Mouse (Mus musculus): ENCODE data around the gene Il4ra.

Gene Il4ra

GRCm38 (mm10) chr7:125551766-125552709 is at the start of gene Il4ra:
Gene Il4ra (plus strand): TSS chr7:125552120.
- DNase-seq (ENCODE audit: low spot score), result peak; percentile 92

GRCm38 (mm10) chr7:125503374-125504092 is 48.4 kb upstream of the Il4ra start:
- DNase-seq (ENCODE audit: low spot score), result no peak

GRCm38 (mm10) chr7:125504618-125505017 is 47.3 kb upstream of the Il4ra start:
- no peak for DNase-seq (ENCODE audit: low spot score)

DNA sequence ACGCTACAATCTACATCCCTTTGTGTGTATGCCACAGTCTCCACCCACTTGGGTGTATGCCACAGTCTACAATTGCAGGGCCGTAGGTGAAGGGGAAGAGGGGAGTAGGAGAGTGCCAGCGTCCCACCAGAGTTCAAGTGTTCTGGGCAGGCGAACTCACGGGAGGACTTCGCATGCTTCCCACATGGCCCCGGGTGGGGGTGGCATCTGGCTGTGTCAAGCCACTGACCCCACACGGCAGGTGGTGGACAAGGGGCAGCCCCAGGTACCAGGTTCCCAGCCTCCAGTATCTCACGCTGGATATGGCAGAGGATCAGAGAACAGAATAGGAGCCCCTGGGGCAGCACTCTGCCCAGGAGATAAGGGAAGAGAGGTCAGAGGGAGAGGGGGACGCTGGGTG is 46.4 kb upstream of the Il4ra start:
- DNase-seq (ENCODE audit: low spot score), result no peak

DNA sequence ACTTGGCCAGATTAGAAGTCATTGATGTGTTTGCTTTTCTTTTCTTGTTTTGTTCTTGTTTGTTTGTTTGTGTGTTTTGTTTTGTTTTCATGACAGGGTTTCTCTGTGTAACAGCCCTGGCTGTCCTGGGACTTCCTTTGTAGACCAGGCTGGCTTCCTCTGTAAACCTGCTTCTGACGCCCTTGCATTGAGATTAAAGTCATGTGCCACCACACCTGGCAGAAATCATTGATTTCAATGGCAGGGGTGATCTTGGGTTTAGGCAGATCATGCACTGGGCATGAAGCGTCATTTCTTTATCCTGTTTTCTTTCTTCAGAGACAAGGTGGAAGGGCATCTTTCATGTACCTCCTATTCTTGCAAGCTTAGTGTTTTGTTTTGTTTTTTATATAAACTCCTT is 44.6 kb upstream of the Il4ra start:
- peak; percentile 86 for DNase-seq (ENCODE audit: low spot score)

- peak; percentile 37 for DNase-seq (ENCODE audit: low spot score)
Measured at GRCm38 (mm10) chr7:125511432-125511831, 40.5 kb upstream of the Il4ra start.

DNA sequence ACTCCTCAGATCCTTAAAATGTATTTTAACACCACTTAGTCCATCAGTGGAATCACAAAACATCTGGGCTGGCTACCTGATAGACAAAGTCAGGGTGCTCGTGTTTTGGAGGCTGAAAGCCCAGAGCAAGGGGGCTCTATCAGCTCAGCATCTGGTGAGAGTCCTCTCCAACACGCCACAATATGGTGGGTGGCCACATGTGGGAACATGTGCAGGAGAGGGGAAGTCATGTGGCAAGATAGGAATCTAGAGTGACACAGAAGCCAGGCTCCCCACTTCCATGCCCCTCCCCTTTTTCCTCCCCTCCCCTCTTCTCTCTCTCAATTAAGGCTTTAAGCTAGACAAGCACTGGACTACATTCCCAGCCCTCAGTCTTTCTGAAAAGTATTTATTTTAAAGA is 40.1 kb upstream of the Il4ra start:
- DNase-seq (ENCODE audit: low spot score), result peak; percentile 39

- DNase-seq (ENCODE audit: low spot score), result no peak
Measured at GRCm38 (mm10) chr7:125515081-125515853, 36.7 kb upstream of the Il4ra start.

- no peak for DNase-seq (ENCODE audit: low spot score)
Measured at GRCm38 (mm10) chr7:125516723-125517122, 35.2 kb upstream of the Il4ra start.

DNA sequence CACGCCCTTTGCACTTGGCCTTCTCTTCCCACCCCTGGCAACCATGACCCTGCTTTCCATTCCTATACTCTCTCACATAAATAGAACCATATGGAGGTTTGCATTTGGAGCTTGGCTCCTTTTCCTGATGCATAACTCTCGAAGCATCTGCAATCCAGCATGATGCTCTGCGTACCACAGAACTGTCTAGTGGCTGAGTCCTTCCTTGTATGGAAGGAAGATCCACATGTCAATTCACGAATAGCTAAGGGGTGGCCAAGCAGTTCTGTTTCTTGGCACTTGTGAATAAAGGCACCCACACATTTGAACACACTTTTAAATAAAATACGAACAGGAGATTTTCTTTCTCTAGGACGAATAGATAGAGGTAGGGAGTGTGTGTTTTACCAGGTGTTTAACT is 34.5 kb upstream of the Il4ra start:
- DNase-seq (ENCODE audit: low spot score), result no peak

GRCm38 (mm10) chr7:125519715-125520114 is 32.2 kb upstream of the Il4ra start:
- DNase-seq (ENCODE audit: low spot score), result no peak

GRCm38 (mm10) chr7:125523051-125523450 is 28.9 kb upstream of the Il4ra start:
- DNase-seq (ENCODE audit: low spot score), result no peak

- DNase-seq (ENCODE audit: low spot score), result no peak
Measured at GRCm38 (mm10) chr7:125527186-125527585, 24.7 kb upstream of the Il4ra start.

- DNase-seq (ENCODE audit: low spot score), result no peak
Measured at GRCm38 (mm10) chr7:125527901-125528580, 23.9 kb upstream of the Il4ra start.

DNA sequence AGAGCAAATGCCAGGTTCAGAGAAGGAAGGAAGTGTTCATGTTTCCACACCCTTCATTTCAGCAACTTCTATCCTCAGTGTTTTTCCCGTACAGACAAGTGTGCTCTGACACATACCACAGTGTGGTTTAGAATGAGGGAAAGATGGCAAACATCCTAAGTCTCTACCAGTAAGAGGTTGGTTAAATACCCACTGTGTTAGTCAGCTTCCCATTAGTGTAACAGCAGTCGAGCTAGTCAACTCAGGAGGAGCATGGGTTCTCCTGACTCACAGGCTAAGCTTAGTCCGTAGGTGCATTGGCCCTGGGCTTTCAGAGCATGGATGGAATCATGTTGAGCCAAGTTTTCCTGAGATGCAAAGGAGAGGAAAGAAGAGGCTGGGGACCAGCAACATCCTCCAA is 12.6 kb upstream of the Il4ra start:
- no peak for DNase-seq (ENCODE audit: low spot score)

- DNase-seq (ENCODE audit: low spot score), result no peak
Measured at GRCm38 (mm10) chr7:125541026-125541425, 10.9 kb upstream of the Il4ra start.

DNA sequence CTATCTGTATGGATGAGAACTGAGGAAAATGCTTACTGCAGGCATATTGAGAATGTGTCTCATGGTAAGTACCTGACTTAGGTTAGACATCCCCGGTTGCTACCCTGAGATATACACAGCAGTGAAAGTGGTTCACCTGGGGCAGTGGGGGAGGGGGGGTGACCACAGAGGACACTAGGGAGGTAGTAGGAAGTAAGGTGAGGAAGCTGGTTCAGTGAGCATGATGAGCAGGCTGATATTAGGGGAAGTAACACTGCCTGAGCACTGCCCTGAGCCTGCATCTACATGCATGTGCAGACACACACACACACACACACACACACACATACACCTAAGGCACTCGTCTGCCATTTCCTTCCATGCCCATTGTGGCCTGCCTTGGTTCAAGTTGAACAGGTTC is 10.1 kb upstream of the Il4ra start:
- peak; percentile 32 for DNase-seq (ENCODE audit: low spot score)

DNA sequence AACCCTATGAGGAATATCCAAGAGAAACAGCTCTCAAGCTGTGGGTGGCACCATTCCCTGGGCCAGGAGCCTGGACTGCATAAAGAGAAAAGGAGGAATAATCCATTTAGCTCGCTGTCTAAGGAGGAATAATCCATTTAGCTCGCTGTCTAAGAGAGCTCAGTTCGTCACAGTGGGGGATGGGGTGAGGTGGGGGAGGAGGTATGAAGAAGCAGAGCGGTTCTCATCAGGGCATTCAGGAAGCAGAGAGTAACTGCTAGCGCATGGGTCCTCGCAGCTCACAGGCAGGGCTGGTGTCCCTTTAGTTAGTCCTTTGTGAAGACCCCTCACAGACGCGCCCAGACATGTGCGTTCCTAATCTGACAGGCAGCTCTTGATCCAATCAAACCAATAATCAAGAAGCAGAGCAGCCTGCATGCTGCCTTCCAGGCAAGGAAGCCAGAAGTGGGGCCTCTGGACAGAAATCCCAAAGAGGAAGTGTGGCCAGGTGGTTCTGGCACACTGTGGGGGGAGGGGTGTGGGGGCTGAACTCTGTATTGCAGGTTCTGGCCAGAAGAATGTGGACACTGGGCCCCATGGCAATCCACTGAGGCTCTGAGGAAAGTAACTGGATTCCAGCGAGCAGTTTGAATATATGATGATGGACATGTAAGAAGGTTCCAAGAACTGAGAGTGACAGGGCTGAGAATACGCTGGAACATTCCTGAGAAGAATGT is 9.4 kb upstream of the Il4ra start:
- DNase-seq (ENCODE audit: low spot score), result no peak

GRCm38 (mm10) chr7:125543497-125543896 is 8.4 kb upstream of the Il4ra start:
- DNase-seq (ENCODE audit: low spot score), result no peak

GRCm38 (mm10) chr7:125545331-125545730 is 6.6 kb upstream of the Il4ra start:
- DNase-seq (ENCODE audit: low spot score), result no peak

GRCm38 (mm10) chr7:125546727-125547126 is 5.2 kb upstream of the Il4ra start:
- DNase-seq (ENCODE audit: low spot score), result no peak
